Mouse (Mus musculus): Measurements from ENCODE around the gene Cdh6. TPM values are rescaled to one million over a fixed set of nuclear protein-coding genes. Genes with fewer than 3 reads are reported as not detected.

Gene Cdh6
- 20.1 and 23.2 TPM in 2 replicates for total RNA-seq (2014; rRNA removed)
- polyA plus RNA-seq (2015; fragmentation: Nextera tagmentation; extraction: Ambion mirVana), result 18.0 and 18.1 TPM in 2 replicates

DNA sequence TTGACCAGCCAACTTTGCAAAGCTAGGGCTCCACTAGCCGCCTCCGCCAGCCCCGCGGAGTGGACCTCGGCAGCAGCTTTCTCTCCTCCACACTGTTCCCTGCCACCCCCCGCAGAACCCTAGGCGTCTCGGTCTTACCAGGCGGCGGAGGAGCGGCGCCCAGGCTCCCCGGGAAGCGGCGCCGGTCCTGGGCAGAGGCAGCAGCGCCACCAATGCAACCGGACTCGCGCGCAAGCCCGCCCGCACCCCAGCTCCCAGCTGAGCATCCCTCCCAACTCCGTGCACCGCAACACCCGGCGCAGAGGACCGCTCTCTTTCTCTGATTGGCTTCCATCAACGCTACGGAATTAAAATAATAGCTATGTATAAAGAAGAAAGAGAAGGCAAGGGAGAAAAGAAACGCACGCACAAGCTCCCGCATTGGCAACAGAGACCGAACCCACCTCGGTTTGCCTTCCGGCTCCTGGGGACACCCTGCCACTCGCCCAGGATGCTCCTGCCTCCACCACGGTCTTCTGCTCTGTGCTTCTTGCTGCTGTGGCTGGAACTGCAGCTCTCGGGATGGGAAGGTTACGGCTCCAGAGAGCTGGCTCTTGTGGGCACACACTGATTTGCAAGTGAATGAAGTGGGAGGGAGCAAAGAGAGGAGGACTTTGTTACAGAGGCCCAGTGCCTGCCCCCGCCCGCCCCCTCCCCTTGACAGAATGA is at the start of gene Cdh6:
Cdh6 (minus strand) TSS at position 605 of the 708 bp plus-strand sequence.
- peak; percentile 61 for TF ChIP-seq CTCF (IDR thresholded peaks at IDR 0.05)
- H3K4me3 ChIP-seq (ENCODE audit: low read depth, low read length), result peak within 1 kb of the TSS; percentile 54
- H3K9me3 ChIP-seq (ENCODE audit: low read length), result no peaks in the 10 kb centered on the region
- H3K36me3 ChIP-seq (ENCODE audit: insufficient read depth, low read length), result no peaks in the 10 kb centered on the region
- H3K9ac ChIP-seq (replicated peaks; ENCODE audit: low read length, poor library complexity, severe bottlenecking), result peak within 1 kb of the TSS; percentile 74
- H3K4me2 ChIP-seq (ENCODE audit: low read depth, low read length, poor library complexity, severe bottlenecking), result peak within 1 kb of the TSS; percentile 75
- ATAC-seq (ENCODE audit: low FRiP score) (peak; percentile 91), DNase-seq (ENCODE audit: low spot score) (peak; percentile 88)
- no peaks in the 10 kb centered on the region; the same call in 1 of the 2 replicates for H3K4me1 ChIP-seq (ENCODE audit: insufficient read depth, low read length)
- WGBS, result under 1% methylated on average over 42 of the region's 42 CpGs
- peak within 1 kb of the TSS; percentile 77 for H3K27ac ChIP-seq (ENCODE audit: low read depth, low read length)
- no peaks in the 10 kb centered on the region for H3K27me3 ChIP-seq (ENCODE audit: insufficient read depth, low read length)

DNA sequence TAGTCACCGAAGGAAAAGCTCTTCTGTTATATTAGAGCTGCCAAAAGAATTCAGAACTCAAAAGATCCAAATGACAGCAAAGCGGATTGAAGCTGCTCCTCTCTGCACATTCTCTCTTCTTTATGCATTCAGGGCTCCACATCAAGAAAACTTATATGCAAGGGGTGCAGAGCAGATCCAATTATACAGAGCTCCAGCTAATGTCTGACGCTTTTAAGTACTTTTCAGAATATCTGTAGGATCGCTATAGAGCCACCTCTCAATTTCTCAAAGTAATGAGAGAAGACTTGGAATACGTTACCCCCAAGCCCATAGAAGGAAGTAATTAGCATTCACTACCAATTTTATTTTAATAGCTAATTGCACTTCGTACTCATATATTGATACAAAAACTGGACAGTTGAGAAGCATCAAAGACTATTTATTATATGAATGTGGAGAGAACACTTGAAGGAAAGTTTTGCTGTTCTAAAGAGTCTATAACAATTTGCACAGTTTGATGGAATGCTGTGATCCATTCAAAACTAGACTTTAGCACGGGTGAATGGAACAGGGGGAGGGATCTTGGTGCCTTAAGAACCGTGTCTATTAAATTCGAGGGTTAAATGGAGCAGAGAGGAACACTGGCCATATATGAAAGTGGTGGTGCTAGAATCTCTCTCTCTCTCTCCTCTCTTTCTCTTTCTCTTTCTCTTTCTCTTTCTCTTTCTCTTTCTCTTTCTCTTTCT is 46.4 kb upstream of the Cdh6 start:
- no peak for DNase-seq (ENCODE audit: low spot score)
- 30% methylated on average over 9 of the region's 9 CpGs for WGBS

DNA sequence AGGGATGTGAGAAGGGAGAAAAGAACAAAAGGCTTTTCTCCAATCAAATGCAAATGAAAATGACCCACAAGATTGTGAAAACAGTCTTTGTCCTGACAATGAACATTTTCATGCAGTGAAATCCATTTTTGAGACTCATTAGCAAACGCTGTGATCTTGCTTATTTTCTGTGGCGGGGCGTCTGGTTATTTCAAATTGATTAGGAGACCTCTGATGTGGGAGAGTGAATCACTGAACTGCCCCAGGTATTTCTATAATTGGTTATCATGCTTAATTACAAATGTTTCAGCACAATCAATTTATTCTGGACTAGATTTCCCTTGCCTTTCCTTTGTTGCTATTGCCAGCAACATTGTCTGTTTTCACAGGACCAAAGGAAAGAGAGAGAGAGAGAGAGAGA is 44.3 kb upstream of the Cdh6 start:
- H3K4me3 ChIP-seq (ENCODE audit: low read depth, low read length), result no peak overlapping the region
- no peak overlapping the region for H3K27ac ChIP-seq (ENCODE audit: low read depth, low read length)
- ATAC-seq (ENCODE audit: low FRiP score) (no peak), DNase-seq (ENCODE audit: low spot score) (no peak)
- H3K4me2 ChIP-seq (ENCODE audit: low read depth, low read length, poor library complexity, severe bottlenecking), result no peak overlapping the region
- H3K4me1 ChIP-seq (ENCODE audit: insufficient read depth, low read length), result no peaks in the 10 kb centered on the region; the same call in 1 of the 2 replicates
- TF ChIP-seq CTCF (IDR thresholded peaks at IDR 0.05), result no peak
- no peak overlapping the region for H3K9ac ChIP-seq (replicated peaks; ENCODE audit: low read length, poor library complexity, severe bottlenecking)
- H3K9me3 ChIP-seq (ENCODE audit: low read length), result no peaks in the 10 kb centered on the region
- H3K27me3 ChIP-seq (ENCODE audit: insufficient read depth, low read length), result no peaks in the 10 kb centered on the region
- no peaks in the 10 kb centered on the region for H3K36me3 ChIP-seq (ENCODE audit: insufficient read depth, low read length)
- WGBS, result 31% methylated on average over 3 of the region's 3 CpGs

More for the DNA sequence above, 46.4 kb upstream of the Cdh6 start:
- H3K9ac ChIP-seq (replicated peaks; ENCODE audit: low read length, poor library complexity, severe bottlenecking), result no peak overlapping the region
- H3K4me2 ChIP-seq (ENCODE audit: low read depth, low read length, poor library complexity, severe bottlenecking), result no peak overlapping the region
- ATAC-seq (ENCODE audit: low FRiP score), result no peak
- H3K36me3 ChIP-seq (ENCODE audit: insufficient read depth, low read length), result no peaks in the 10 kb centered on the region
- H3K4me1 ChIP-seq (ENCODE audit: insufficient read depth, low read length), result no peaks in the 10 kb centered on the region; the same call in 1 of the 2 replicates
- no peak overlapping the region for H3K27ac ChIP-seq (ENCODE audit: low read depth, low read length)
- H3K4me3 ChIP-seq (ENCODE audit: low read depth, low read length), result no peak overlapping the region
- no peaks in the 10 kb centered on the region for H3K9me3 ChIP-seq (ENCODE audit: low read length)
- TF ChIP-seq CTCF (IDR thresholded peaks at IDR 0.05), result no peak
- no peaks in the 10 kb centered on the region for H3K27me3 ChIP-seq (ENCODE audit: insufficient read depth, low read length)

DNA sequence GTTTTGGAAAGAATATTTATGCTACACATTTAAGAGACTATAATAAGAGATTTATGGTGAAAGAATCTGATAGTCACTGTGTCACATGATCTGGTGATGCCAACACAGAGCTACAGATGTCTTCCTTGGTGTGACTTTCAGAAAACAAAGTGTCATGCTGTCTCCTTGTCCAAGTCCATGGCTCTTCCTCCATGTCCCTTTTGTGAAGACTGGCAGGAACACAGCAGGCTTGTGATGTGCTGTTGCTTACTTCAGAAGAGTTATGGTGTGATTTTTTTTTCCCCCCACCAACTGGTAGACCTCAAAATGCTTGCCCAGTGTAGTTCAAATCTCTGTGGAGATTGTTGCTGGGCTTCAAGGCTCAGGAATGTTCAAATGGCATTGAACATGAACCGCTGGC is 43.7 kb upstream of the Cdh6 start:
- no peak for TF ChIP-seq CTCF (IDR thresholded peaks at IDR 0.05)
- Histone ChIP-seq H3K4me1 (ENCODE audit: insufficient read depth, low read length) (no peaks in the 10 kb centered on the region; the same call in 1 of the 2 replicates), H3K27ac (ENCODE audit: low read depth, low read length) (no peak overlapping the region), H3K9ac (replicated peaks; ENCODE audit: low read length, poor library complexity, severe bottlenecking) (no peak overlapping the region), H3K36me3 (ENCODE audit: insufficient read depth, low read length) (no peaks in the 10 kb centered on the region), H3K9me3 (ENCODE audit: low read length) (no peaks in the 10 kb centered on the region), H3K4me3 (ENCODE audit: low read depth, low read length) (no peak overlapping the region), H3K27me3 (ENCODE audit: insufficient read depth, low read length) (no peaks in the 10 kb centered on the region), H3K4me2 (ENCODE audit: low read depth, low read length, poor library complexity, severe bottlenecking) (no peak overlapping the region)
- DNase-seq (ENCODE audit: low spot score) (no peak), ATAC-seq (ENCODE audit: low FRiP score) (no peak)
- WGBS, result 45% methylated on average over 1 of the region's 1 CpGs

DNA sequence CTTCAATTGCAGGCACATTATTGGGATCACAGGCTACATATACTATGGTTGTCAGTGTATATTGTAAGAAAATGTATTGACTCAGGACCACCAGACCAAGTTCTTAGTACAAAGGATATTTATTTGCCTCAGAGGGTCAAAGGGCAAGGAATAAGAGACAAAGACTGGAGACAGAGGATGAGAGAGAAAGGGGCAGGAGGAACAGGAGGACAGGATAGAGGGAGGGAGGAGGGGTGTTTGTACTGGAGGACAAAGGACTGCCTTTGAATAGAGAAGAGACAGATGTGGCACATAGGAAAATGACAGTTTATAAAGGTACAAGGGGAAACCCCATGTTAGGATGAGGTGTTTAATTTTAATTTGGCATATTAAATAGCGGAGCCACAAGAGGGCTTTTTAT is 39.5 kb upstream of the Cdh6 start:
- Histone ChIP-seq H3K36me3 (ENCODE audit: insufficient read depth, low read length) (no peaks in the 10 kb centered on the region), H3K9ac (replicated peaks; ENCODE audit: low read length, poor library complexity, severe bottlenecking) (no peak overlapping the region), H3K27ac (ENCODE audit: low read depth, low read length) (no peak overlapping the region), H3K4me3 (ENCODE audit: low read depth, low read length) (no peak overlapping the region), H3K4me2 (ENCODE audit: low read depth, low read length, poor library complexity, severe bottlenecking) (no peak overlapping the region), H3K4me1 (ENCODE audit: insufficient read depth, low read length) (no peaks in the 10 kb centered on the region), H3K27me3 (ENCODE audit: insufficient read depth, low read length) (no peaks in the 10 kb centered on the region), H3K9me3 (ENCODE audit: low read length) (no peaks in the 10 kb centered on the region)
- DNase-seq (ENCODE audit: low spot score) (no peak), ATAC-seq (ENCODE audit: low FRiP score) (no peak)
- TF ChIP-seq CTCF (IDR thresholded peaks at IDR 0.05), result no peak
- WGBS, result 56% methylated on average over 1 of the region's 1 CpGs
